Mouse (Mus musculus): ENCODE measurements around the gene Tesc. TPM values are rescaled to one million over a fixed set of nuclear protein-coding genes. Genes with fewer than 3 reads are reported as not detected.

Tesc gene
- polyA plus RNA-seq, 1 experiment, result 0.13 TPM

GRCm38 (mm10) chr5:118045385-118045784 lies 17.8 kb downstream of the Tesc start:
- Histone ChIP-seq H3K4me3 (replicated peaks) (no peak overlapping the region), H3K36me3 (ENCODE audit: control insufficient read depth) (no peaks in the 10 kb centered on the region), H3K27me3 (ENCODE audit: control insufficient read depth) (no peaks in the 10 kb centered on the region), H3K4me1 (ENCODE audit: control insufficient read depth) (no peaks in the 10 kb centered on the region), H3K9me3 (ENCODE audit: control insufficient read depth, low read length) (no peaks in the 10 kb centered on the region)
- TF ChIP-seq GATA1 (IDR thresholded peaks at IDR 0.05; ENCODE audit: low read length) (no peak), TAL1 (IDR thresholded peaks at IDR 0.05; ENCODE audit: low read length) (no peak)

- Histone ChIP-seq H3K4me3 (replicated peaks) (no peak overlapping the region), H3K4me1 (ENCODE audit: control insufficient read depth) (no peaks in the 10 kb centered on the region)
These were observed 19.7 kb downstream of the Tesc start for GRCm38 (mm10) chr5:118047091-118047757.

GRCm38 (mm10) chr5:118048412-118048811 lies 20.9 kb downstream of the Tesc start:
- Histone ChIP-seq H3K36me3 (ENCODE audit: control insufficient read depth) (no peaks in the 10 kb centered on the region), H3K27me3 (ENCODE audit: control insufficient read depth) (no peaks in the 10 kb centered on the region), H3K4me3 (replicated peaks) (no peak overlapping the region), H3K4me1 (ENCODE audit: control insufficient read depth) (no peaks in the 10 kb centered on the region), H3K9me3 (ENCODE audit: control insufficient read depth, low read length) (no peaks in the 10 kb centered on the region)
- TF ChIP-seq TAL1 (IDR thresholded peaks at IDR 0.05; ENCODE audit: low read length), result no peak
- TF ChIP-seq GATA1 (IDR thresholded peaks at IDR 0.05; ENCODE audit: low read length), result no peak

More at GRCm38 (mm10) chr5:118047091-118047757, 19.7 kb downstream of the Tesc start:
- TF ChIP-seq TAL1 (IDR thresholded peaks at IDR 0.05; ENCODE audit: low read length) (no peak), GATA1 (IDR thresholded peaks at IDR 0.05; ENCODE audit: low read length) (no peak)
- H3K27me3 ChIP-seq (ENCODE audit: control insufficient read depth), result no peaks in the 10 kb centered on the region
- H3K9me3 ChIP-seq (ENCODE audit: control insufficient read depth, low read length), result no peaks in the 10 kb centered on the region
- no peaks in the 10 kb centered on the region for H3K36me3 ChIP-seq (ENCODE audit: control insufficient read depth)

GRCm38 (mm10) chr5:118048928-118049327 lies 21.4 kb downstream of the Tesc start:
- no peaks in the 10 kb centered on the region for H3K27me3 ChIP-seq (ENCODE audit: control insufficient read depth)
- no peaks in the 10 kb centered on the region for H3K4me1 ChIP-seq (ENCODE audit: control insufficient read depth)
- H3K36me3 ChIP-seq (ENCODE audit: control insufficient read depth), result no peaks in the 10 kb centered on the region
- H3K4me3 ChIP-seq (replicated peaks), result no peak overlapping the region
- no peaks in the 10 kb centered on the region for H3K9me3 ChIP-seq (ENCODE audit: control insufficient read depth, low read length)
- TF ChIP-seq GATA1 (IDR thresholded peaks at IDR 0.05; ENCODE audit: low read length) (no peak), TAL1 (IDR thresholded peaks at IDR 0.05; ENCODE audit: low read length) (no peak)

- Histone ChIP-seq H3K9me3 (ENCODE audit: control insufficient read depth, low read length) (no peaks in the 10 kb centered on the region), H3K27me3 (ENCODE audit: control insufficient read depth) (no peaks in the 10 kb centered on the region), H3K36me3 (ENCODE audit: control insufficient read depth) (no peaks in the 10 kb centered on the region), H3K4me1 (ENCODE audit: control insufficient read depth) (no peaks in the 10 kb centered on the region), H3K4me3 (replicated peaks) (no peak overlapping the region)
- no peak for TF ChIP-seq GATA1 (IDR thresholded peaks at IDR 0.05; ENCODE audit: low read length)
- TF ChIP-seq TAL1 (IDR thresholded peaks at IDR 0.05; ENCODE audit: low read length), result no peak
These were observed 23.2 kb downstream of the Tesc start for GRCm38 (mm10) chr5:118050743-118051142.

- no peak overlapping the region for H3K4me3 ChIP-seq (replicated peaks)
- no peaks in the 10 kb centered on the region for H3K9me3 ChIP-seq (ENCODE audit: control insufficient read depth, low read length)
- no peaks in the 10 kb centered on the region for H3K4me1 ChIP-seq (ENCODE audit: control insufficient read depth)
- H3K27me3 ChIP-seq (ENCODE audit: control insufficient read depth), result no peaks in the 10 kb centered on the region
- H3K36me3 ChIP-seq (ENCODE audit: control insufficient read depth), result no peaks in the 10 kb centered on the region
- TF ChIP-seq TAL1 (IDR thresholded peaks at IDR 0.05; ENCODE audit: low read length), result no peak
- TF ChIP-seq GATA1 (IDR thresholded peaks at IDR 0.05; ENCODE audit: low read length), result no peak
These were observed 24.6 kb downstream of the Tesc start for GRCm38 (mm10) chr5:118051981-118052662.

- Histone ChIP-seq H3K9me3 (ENCODE audit: control insufficient read depth, low read length) (no peaks in the 10 kb centered on the region), H3K36me3 (ENCODE audit: control insufficient read depth) (no peaks in the 10 kb centered on the region), H3K4me3 (replicated peaks) (no peak overlapping the region), H3K27me3 (ENCODE audit: control insufficient read depth) (no peaks in the 10 kb centered on the region), H3K4me1 (ENCODE audit: control insufficient read depth) (no peaks in the 10 kb centered on the region)
- TF ChIP-seq TAL1 (IDR thresholded peaks at IDR 0.05; ENCODE audit: low read length) (no peak), GATA1 (IDR thresholded peaks at IDR 0.05; ENCODE audit: low read length) (no peak)
These were observed 25.7 kb downstream of the Tesc start for GRCm38 (mm10) chr5:118053205-118053604.

- no peak for TF ChIP-seq TAL1 (IDR thresholded peaks at IDR 0.05; ENCODE audit: low read length)
- no peak for TF ChIP-seq GATA1 (IDR thresholded peaks at IDR 0.05; ENCODE audit: low read length)
- Histone ChIP-seq H3K4me3 (replicated peaks) (no peak overlapping the region), H3K9me3 (ENCODE audit: control insufficient read depth, low read length) (no peaks in the 10 kb centered on the region), H3K27me3 (ENCODE audit: control insufficient read depth) (no peaks in the 10 kb centered on the region), H3K36me3 (ENCODE audit: control insufficient read depth) (no peaks in the 10 kb centered on the region), H3K4me1 (ENCODE audit: control insufficient read depth) (peaks cover 3% of the 10 kb centered on the region)
These were observed 30.1 kb downstream of the Tesc start for GRCm38 (mm10) chr5:118057508-118058111.

GRCm38 (mm10) chr5:118058858-118059257 lies 31.3 kb downstream of the Tesc start:
- no peaks in the 10 kb centered on the region for H3K9me3 ChIP-seq (ENCODE audit: control insufficient read depth, low read length)
- no peak for TF ChIP-seq GATA1 (IDR thresholded peaks at IDR 0.05; ENCODE audit: low read length)
- peaks cover 9% of the 10 kb centered on the region for H3K4me1 ChIP-seq (ENCODE audit: control insufficient read depth)
- H3K27me3 ChIP-seq (ENCODE audit: control insufficient read depth), result no peaks in the 10 kb centered on the region
- peaks cover 5% of the 10 kb centered on the region for H3K36me3 ChIP-seq (ENCODE audit: control insufficient read depth)
- no peak overlapping the region for H3K4me3 ChIP-seq (replicated peaks)

Data from erythroblast, embryonic 14.5 days (primary cell).